Mouse (Mus musculus) lung, embryonic 14.5 days (tissue): Measurements from ENCODE around the gene Prkca. TPM values are rescaled to one million over a fixed set of nuclear protein-coding genes. Genes with fewer than 3 reads are reported as not detected.
A peak's percentile ranks its signal among the peaks of the same experiment; 100 is the strongest.

Source experiments
- ATAC-seq: fragments of 200-750 bp; cut with Nextera tagmentation; 2 replicates; pipeline ENCODE4 v1.8.0; 2017; ENCODE audit warnings: mild to moderate bottlenecking, moderate TSS enrichment, moderate library complexity; ENCODE audit not compliant: insufficient read depth
- DNase-seq: peaks from one replicate; pipeline ENCODE4 v3.0.0-alpha.2; 2015
- H3K27ac ChIP-seq: fragments of 300-500 bp; sonication (generic); 2 replicates; pipeline ENCODE4 v1.5.1; 2014; ENCODE audit warnings: low read depth, mild to moderate bottlenecking, moderate library complexity
- H3K27me3 ChIP-seq: fragments of 300-500 bp; sonication (generic); 2 replicates; pipeline ENCODE4 v1.6.1; 2014; ENCODE audit warnings: low read length, control low read depth; ENCODE audit not compliant: insufficient read depth
- H3K36me3 ChIP-seq: fragments of 300-500 bp; sonication (generic); 2 replicates; pipeline ENCODE4 v1.6.1; 2014; ENCODE audit warnings: control low read depth; ENCODE audit not compliant: insufficient read depth
- H3K4me1 ChIP-seq: fragments of 300-500 bp; sonication (generic); 2 replicates; pipeline ENCODE4 v1.6.1; 2014; ENCODE audit warnings: antibody characterized with exemption, control low read depth; ENCODE audit not compliant: insufficient read depth
- H3K4me2 ChIP-seq: fragments of 300-500 bp; sonication (generic); 2 replicates; pipeline ENCODE4 v1.6.1; 2014; ENCODE audit warnings: mild to moderate bottlenecking
- H3K4me3 ChIP-seq: fragments of 300-500 bp; sonication (generic); 2 replicates; pipeline ENCODE4 v1.5.1; 2014; ENCODE audit warnings: low read depth, low read length
- H3K9ac ChIP-seq: fragments of 300-500 bp; sonication (generic); 2 replicates; pipeline ENCODE4 v1.6.1; 2014
- H3K9me3 ChIP-seq: fragments of 300-500 bp; sonication (generic); 2 replicates; pipeline ENCODE4 v1.6.1; 2016; ENCODE audit warnings: low read depth, low read length, control low read depth
- CTCF ChIP-seq: IDR thresholded peaks from 2 replicates; pipeline ENCODE4 v1.5.1; 2016; ENCODE audit warnings: antibody characterized with exemption, low read depth
- WGBS: fragments of 180-500 bp; shearing (Covaris S2); extraction: QIAGEN DNeasy Blood & Tissue Kit; methylation state at CpG from one replicate; pipeline ENCODE4 v1.1.7; 2014; 5-methylcytosine and 5-hydroxymethylcytosine counted together
- polyA plus RNA-seq: library from polyadenylated mRNA; unstranded; fragments of >200 nt; fragmentation: Nextera tagmentation; extraction: Ambion mirVana; gene quantifications from 2 replicates; pipeline ENCODE4 v1.2.1, GENCODE M21; 2014

The Prkca gene
- polyA plus RNA-seq, 1 experiment from 2014 or later, result 11.8 TPM

DNA sequence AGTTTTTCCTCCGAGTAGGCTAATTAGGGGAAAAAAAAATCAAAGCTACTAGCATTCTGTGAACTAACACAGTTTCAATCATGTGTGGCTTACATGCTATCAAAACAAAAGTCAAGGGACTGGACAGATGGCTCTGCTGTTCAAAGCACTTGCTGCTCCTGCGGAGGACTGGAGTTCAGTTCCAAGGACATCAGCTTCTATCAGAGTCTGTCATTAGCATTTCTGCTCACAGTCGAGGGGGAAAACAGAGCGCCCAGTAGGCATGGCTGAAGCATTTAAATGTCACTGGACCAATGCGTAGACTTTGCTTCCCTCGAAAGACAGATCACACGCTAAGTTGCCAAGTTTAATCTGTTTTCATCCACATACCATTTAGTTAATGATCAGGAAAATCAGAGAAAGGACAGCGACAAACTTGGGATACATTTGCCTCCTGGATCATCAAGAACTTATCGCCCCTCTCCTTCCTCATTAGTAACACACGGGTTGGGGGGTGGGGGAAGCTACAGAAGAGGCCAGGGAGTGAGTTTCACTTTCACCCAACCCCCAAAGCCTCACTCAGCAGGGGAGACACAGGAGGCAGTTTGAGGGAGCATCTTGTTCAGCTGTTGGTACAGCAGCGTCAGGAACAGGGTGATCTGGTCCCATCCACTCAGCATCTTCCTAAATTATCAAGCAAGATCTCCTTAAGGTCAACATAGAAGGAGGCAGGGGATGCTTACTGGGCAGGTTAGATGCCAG is 119.3 kb downstream of the Prkca start:
- DNase-seq (peak; percentile 76), ATAC-seq (peak; percentile 29; the same call in 1 of the 2 replicates)
- no peak for TF ChIP-seq CTCF
- H3K4me1 ChIP-seq, result peaks cover 25% of the 10 kb centered on the region
- H3K36me3 ChIP-seq, result no peaks in the 10 kb centered on the region
- no peaks in the 10 kb centered on the region for H3K9me3 ChIP-seq
- WGBS, result 30% methylated on average over 11 of the region's 11 CpGs
- H3K9ac ChIP-seq, result no peak overlapping the region
- peak overlapping the region; percentile 8; the same call in 1 of the 2 replicates for H3K4me2 ChIP-seq
- no peaks in the 10 kb centered on the region for H3K27me3 ChIP-seq
- H3K4me3 ChIP-seq, result no peak overlapping the region
- no peak overlapping the region for H3K27ac ChIP-seq

- TF ChIP-seq CTCF, result no peak
- ATAC-seq, result peak; percentile 21; the same call in 1 of the 2 replicates
- no peak for DNase-seq
- peaks cover 25% of the 10 kb centered on the region for H3K4me1 ChIP-seq
- H3K36me3 ChIP-seq, result no peaks in the 10 kb centered on the region
- no peak overlapping the region for H3K4me3 ChIP-seq
- no peaks in the 10 kb centered on the region for H3K9me3 ChIP-seq
- WGBS, result 38% methylated on average over 13 of the region's 13 CpGs
- no peaks in the 10 kb centered on the region for H3K27me3 ChIP-seq
- no peak overlapping the region for H3K27ac ChIP-seq
- no peak overlapping the region; the same call in 1 of the 2 replicates for H3K4me2 ChIP-seq
- H3K9ac ChIP-seq, result no peak overlapping the region
Measured at GRCm38 (mm10) chr11:108223613-108224232, 120.0 kb downstream of the Prkca start.

GRCm38 (mm10) chr11:108223154-108223553 is 120.6 kb downstream of the Prkca start:
- Histone ChIP-seq H3K4me2 (no peak overlapping the region), H3K9ac (no peak overlapping the region), H3K27ac (no peak overlapping the region), H3K9me3 (no peaks in the 10 kb centered on the region), H3K4me3 (no peak overlapping the region), H3K36me3 (no peaks in the 10 kb centered on the region), H3K4me1 (peaks cover 25% of the 10 kb centered on the region), H3K27me3 (no peaks in the 10 kb centered on the region)
- peak; percentile 48 for DNase-seq
- 56% methylated on average over 6 of the region's 6 CpGs for WGBS
- no peak for ATAC-seq
- TF ChIP-seq CTCF, result no peak

GRCm38 (mm10) chr11:108222616-108223015 is 121.1 kb downstream of the Prkca start:
- H3K27me3 ChIP-seq, result no peaks in the 10 kb centered on the region
- H3K9ac ChIP-seq, result no peak overlapping the region
- no peak overlapping the region for H3K4me3 ChIP-seq
- H3K9me3 ChIP-seq, result no peaks in the 10 kb centered on the region
- H3K27ac ChIP-seq, result no peak overlapping the region
- ATAC-seq (no peak), DNase-seq (peak; percentile 31)
- no peak for TF ChIP-seq CTCF
- no peak overlapping the region for H3K4me2 ChIP-seq
- 69% methylated on average over 8 of the region's 8 CpGs for WGBS
- H3K36me3 ChIP-seq, result no peaks in the 10 kb centered on the region
- peaks cover 25% of the 10 kb centered on the region for H3K4me1 ChIP-seq

GRCm38 (mm10) chr11:108222026-108222425 is 121.7 kb downstream of the Prkca start:
- no peak for TF ChIP-seq CTCF
- Histone ChIP-seq H3K36me3 (no peaks in the 10 kb centered on the region), H3K9ac (no peak overlapping the region), H3K9me3 (no peaks in the 10 kb centered on the region), H3K27me3 (no peaks in the 10 kb centered on the region), H3K27ac (no peak overlapping the region), H3K4me1 (peaks cover 25% of the 10 kb centered on the region), H3K4me3 (no peak overlapping the region), H3K4me2 (no peak overlapping the region)
- DNase-seq (no peak), ATAC-seq (no peak)
- WGBS, result 85% methylated on average over 3 of the region's 3 CpGs

DNA sequence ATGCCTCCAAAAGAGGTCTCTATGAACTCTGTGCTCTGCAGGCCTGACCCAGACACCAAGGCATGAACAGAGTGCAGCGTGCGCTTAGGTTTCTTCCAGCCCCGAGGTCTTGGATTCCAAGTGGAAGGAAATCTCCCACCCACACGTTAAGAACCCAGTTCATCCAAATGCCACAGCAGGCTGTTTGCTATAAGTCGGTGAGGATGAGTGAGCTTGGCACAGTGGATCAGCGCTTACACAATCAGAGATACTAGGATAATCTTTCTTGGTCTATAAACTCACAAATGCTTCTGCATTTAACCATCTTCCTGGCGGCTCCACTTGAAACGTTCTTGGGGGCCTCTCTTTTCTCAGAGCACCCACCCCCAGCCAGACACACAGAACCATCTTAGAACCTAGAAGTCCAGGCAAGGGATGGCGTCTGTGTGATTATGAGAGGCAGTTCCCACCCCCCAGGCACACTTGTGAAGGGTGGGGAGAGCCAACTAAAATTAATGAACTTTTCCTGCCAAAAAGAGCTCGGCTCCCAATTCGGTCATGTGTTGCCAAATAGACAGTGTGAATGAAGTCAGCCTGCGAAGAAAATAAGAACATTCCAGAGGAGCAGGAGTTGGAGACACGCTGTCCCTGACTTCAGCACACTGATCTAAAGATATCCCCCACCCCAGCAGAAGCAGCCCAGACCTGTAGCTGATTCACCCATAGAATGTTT is 122.4 kb downstream of the Prkca start:
- DNase-seq, result peak; percentile 81
- H3K4me1 ChIP-seq, result peaks cover 25% of the 10 kb centered on the region
- no peaks in the 10 kb centered on the region for H3K36me3 ChIP-seq
- ATAC-seq, result peak; percentile 52; the same call in 1 of the 2 replicates
- no peaks in the 10 kb centered on the region for H3K9me3 ChIP-seq
- H3K4me3 ChIP-seq, result no peak overlapping the region
- no peak overlapping the region for H3K27ac ChIP-seq
- no peak for TF ChIP-seq CTCF
- 0 out of 2 replicates have a peak overlapping the region, but pooled peaks have one; percentile 3 for H3K4me2 ChIP-seq
- H3K27me3 ChIP-seq, result no peaks in the 10 kb centered on the region
- H3K9ac ChIP-seq, result no peak overlapping the region
- WGBS, result 52% methylated on average over 13 of the region's 13 CpGs

DNA sequence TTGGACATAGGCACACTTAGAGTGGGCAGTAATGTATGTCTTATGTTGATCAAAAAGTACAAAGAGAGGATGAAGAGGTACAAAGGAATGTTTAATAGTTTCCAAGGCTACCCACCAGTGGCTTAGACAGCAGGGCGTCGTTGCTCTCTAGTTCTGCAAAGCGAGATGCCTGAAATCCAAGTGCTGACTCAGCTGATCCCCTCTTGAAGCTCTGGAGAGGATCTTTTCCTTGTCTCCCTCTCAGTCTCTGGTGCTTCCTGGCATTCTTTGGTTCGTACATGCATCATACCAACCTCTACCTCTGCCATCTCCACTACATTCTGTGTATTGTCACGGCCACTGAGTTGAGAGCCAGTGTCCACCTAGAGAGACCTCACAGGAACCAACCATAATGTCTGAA is 123.1 kb downstream of the Prkca start:
- Histone ChIP-seq H3K9me3 (no peaks in the 10 kb centered on the region), H3K4me2 (no peak overlapping the region), H3K36me3 (no peaks in the 10 kb centered on the region), H3K4me3 (no peak overlapping the region), H3K27me3 (no peaks in the 10 kb centered on the region), H3K4me1 (peaks cover 28% of the 10 kb centered on the region), H3K27ac (no peak overlapping the region), H3K9ac (no peak overlapping the region)
- WGBS, result 72% methylated on average over 5 of the region's 5 CpGs
- DNase-seq, result no peak
- no peak for ATAC-seq
- no peak for TF ChIP-seq CTCF
